Mouse (Mus musculus): Measurements from ENCODE around the gene Zbtb16. TPM values are rescaled to one million over a fixed set of nuclear protein-coding genes. Genes with fewer than 3 reads are reported as not detected.

The Zbtb16 gene
- polyA plus RNA-seq, 1 experiment: not detected

DNA sequence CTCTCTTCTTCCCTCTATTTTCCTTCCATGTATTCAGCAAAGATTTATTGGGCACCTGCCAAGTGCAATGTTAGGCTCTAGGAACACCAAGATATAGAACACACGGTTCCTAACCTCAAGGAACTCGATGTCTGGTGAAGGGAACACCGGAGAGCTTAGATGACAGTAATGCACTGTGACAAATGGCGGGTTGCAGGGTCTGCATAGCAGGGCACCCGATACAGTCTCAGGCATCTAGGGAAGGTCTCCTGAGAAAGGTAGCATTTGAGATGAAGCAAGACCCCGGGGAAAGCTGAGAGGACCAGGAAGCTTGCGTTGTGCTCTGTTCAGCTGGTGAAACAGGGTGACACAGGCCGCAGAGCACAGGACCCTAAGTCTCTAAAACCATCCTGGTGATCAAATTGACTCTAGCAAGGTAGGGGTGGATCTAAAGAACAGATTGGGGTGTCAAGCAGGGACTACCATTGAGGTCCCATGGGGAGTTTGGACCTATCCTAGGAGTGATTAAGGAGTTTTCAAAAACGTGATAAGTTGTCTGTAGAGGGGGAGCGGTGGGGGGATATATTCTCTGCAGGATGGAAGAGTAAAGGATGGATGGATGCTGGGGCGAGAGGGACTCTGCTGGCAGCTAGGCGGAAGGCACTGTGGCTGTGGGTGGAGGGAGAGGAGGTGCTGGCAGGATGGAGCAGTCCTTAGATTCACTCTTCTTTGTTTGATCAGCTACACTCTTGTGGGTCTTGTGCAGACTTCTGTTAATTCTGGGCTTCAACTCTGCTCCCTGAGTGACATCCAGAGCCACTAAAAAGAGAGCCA lies 187.5 kb downstream of the Zbtb16 start:
- H3K4me1 ChIP-seq (ENCODE audit: control insufficient read depth, insufficient read depth, low read length): no peaks in the 10 kb centered on the region
- H3K27ac ChIP-seq (ENCODE audit: insufficient read depth, low read length): no peak overlapping the region
- no peak overlapping the region for H3K4me3 ChIP-seq (ENCODE audit: insufficient read depth, low read length)
- no peak for TF ChIP-seq CTCF (IDR thresholded peaks at IDR 0.05; ENCODE audit: borderline replicate concordance, insufficient read depth, low read length)
- TF ChIP-seq POLR2A (IDR thresholded peaks at IDR 0.05; ENCODE audit: low read depth, low read length): no peak

GRCm38 (mm10) chr9:48647648-48648284 lies 188.3 kb downstream of the Zbtb16 start:
- no peak overlapping the region for H3K27ac ChIP-seq (ENCODE audit: insufficient read depth, low read length)
- no peak overlapping the region for H3K4me3 ChIP-seq (ENCODE audit: insufficient read depth, low read length)
- TF ChIP-seq CTCF (IDR thresholded peaks at IDR 0.05; ENCODE audit: borderline replicate concordance, insufficient read depth, low read length): no peak
- TF ChIP-seq POLR2A (IDR thresholded peaks at IDR 0.05; ENCODE audit: low read depth, low read length): no peak
- H3K4me1 ChIP-seq (ENCODE audit: control insufficient read depth, insufficient read depth, low read length): no peaks in the 10 kb centered on the region

GRCm38 (mm10) chr9:48646781-48647647 lies 189.0 kb downstream of the Zbtb16 start:
- Histone ChIP-seq H3K27ac (ENCODE audit: insufficient read depth, low read length) (no peak overlapping the region), H3K4me1 (ENCODE audit: control insufficient read depth, insufficient read depth, low read length) (no peaks in the 10 kb centered on the region), H3K4me3 (ENCODE audit: insufficient read depth, low read length) (no peak overlapping the region)
- TF ChIP-seq POLR2A (IDR thresholded peaks at IDR 0.05; ENCODE audit: low read depth, low read length) (no peak), CTCF (IDR thresholded peaks at IDR 0.05; ENCODE audit: borderline replicate concordance, insufficient read depth, low read length) (no peak)

GRCm38 (mm10) chr9:48646251-48646650 lies 189.8 kb downstream of the Zbtb16 start:
- H3K4me3 ChIP-seq (ENCODE audit: insufficient read depth, low read length): no peak overlapping the region
- no peaks in the 10 kb centered on the region for H3K4me1 ChIP-seq (ENCODE audit: control insufficient read depth, insufficient read depth, low read length)
- no peak overlapping the region for H3K27ac ChIP-seq (ENCODE audit: insufficient read depth, low read length)
- TF ChIP-seq CTCF (IDR thresholded peaks at IDR 0.05; ENCODE audit: borderline replicate concordance, insufficient read depth, low read length) (peak; percentile 88), POLR2A (IDR thresholded peaks at IDR 0.05; ENCODE audit: low read depth, low read length) (no peak)

GRCm38 (mm10) chr9:48645648-48646126 lies 190.3 kb downstream of the Zbtb16 start:
- no peak overlapping the region for H3K4me3 ChIP-seq (ENCODE audit: insufficient read depth, low read length)
- no peaks in the 10 kb centered on the region for H3K4me1 ChIP-seq (ENCODE audit: control insufficient read depth, insufficient read depth, low read length)
- no peak overlapping the region for H3K27ac ChIP-seq (ENCODE audit: insufficient read depth, low read length)
- no peak for TF ChIP-seq CTCF (IDR thresholded peaks at IDR 0.05; ENCODE audit: borderline replicate concordance, insufficient read depth, low read length)
- TF ChIP-seq POLR2A (IDR thresholded peaks at IDR 0.05; ENCODE audit: low read depth, low read length): no peak

DNA sequence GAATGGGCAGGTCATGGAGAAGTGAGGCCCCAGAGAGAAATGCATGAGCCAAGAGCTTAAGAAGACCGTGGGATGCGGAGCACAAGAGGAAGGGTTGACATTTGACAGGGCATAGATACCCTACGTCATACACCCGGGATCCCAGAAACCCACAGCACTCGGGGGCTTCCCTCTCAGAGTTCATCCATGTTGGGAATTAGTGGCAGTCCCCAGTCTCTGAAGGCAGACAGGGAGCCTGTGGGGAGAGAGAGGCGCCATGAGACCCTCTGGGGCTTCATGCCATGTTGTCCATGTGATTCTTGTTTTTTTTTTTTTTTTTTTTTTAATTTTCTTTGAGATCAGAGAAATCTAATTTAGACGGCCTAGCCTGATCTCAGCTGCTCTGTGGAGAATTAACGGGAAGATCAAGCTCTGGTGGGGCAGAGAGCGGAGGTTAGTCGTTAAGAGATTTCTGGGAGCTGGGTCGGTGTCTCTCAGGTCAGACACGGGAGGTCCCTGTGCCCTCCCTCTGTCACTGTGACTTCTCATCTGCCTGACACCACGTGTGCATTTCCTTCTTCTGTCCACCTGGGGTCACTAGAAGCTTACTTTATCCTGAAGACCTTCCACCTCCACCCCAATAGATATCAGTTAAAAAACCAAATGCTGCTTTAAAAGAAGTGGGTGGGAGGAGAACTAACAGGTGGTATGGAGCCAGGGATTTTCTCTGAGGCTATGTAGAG lies 190.9 kb downstream of the Zbtb16 start:
- no peak overlapping the region for H3K27ac ChIP-seq (ENCODE audit: insufficient read depth, low read length)
- H3K4me1 ChIP-seq (ENCODE audit: control insufficient read depth, insufficient read depth, low read length): no peaks in the 10 kb centered on the region
- no peak for TF ChIP-seq POLR2A (IDR thresholded peaks at IDR 0.05; ENCODE audit: low read depth, low read length)
- 0 out of 2 replicates have a peak, but pooled peaks have one; percentile 31 for TF ChIP-seq CTCF (IDR thresholded peaks at IDR 0.05; ENCODE audit: borderline replicate concordance, insufficient read depth, low read length)
- no peak overlapping the region for H3K4me3 ChIP-seq (ENCODE audit: insufficient read depth, low read length)

DNA sequence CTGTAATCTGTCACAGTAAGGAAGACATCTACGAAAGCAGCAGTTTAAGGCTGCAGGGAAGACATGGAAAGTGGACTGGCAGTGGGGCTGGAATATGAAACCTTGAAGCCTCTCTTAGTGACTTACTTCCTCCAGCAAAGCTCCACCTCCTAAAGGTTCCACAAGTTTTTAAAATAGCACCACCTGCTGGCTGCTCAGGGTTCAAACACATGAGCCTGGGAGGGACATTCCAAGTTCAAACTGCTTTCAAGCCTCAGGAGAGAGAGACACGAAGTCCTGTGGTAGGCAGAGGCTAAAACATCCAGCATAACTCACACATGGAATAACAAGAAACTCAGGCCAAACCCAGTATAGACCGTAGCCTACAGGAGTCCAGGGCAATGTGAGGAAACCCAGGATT lies 191.6 kb downstream of the Zbtb16 start:
- TF ChIP-seq CTCF (IDR thresholded peaks at IDR 0.05; ENCODE audit: borderline replicate concordance, insufficient read depth, low read length) (no peak), POLR2A (IDR thresholded peaks at IDR 0.05; ENCODE audit: low read depth, low read length) (no peak)
- no peak overlapping the region for H3K27ac ChIP-seq (ENCODE audit: insufficient read depth, low read length)
- H3K4me3 ChIP-seq (ENCODE audit: insufficient read depth, low read length): no peak overlapping the region
- no peaks in the 10 kb centered on the region for H3K4me1 ChIP-seq (ENCODE audit: control insufficient read depth, insufficient read depth, low read length)

GRCm38 (mm10) chr9:48641636-48642035 lies 194.4 kb downstream of the Zbtb16 start:
- Histone ChIP-seq H3K4me3 (ENCODE audit: insufficient read depth, low read length) (no peak overlapping the region), H3K27ac (ENCODE audit: insufficient read depth, low read length) (no peak overlapping the region), H3K4me1 (ENCODE audit: control insufficient read depth, insufficient read depth, low read length) (no peaks in the 10 kb centered on the region)
- TF ChIP-seq CTCF (IDR thresholded peaks at IDR 0.05; ENCODE audit: borderline replicate concordance, insufficient read depth, low read length) (no peak), POLR2A (IDR thresholded peaks at IDR 0.05; ENCODE audit: low read depth, low read length) (no peak)

GRCm38 (mm10) chr9:48640881-48641280 lies 195.1 kb downstream of the Zbtb16 start:
- H3K4me3 ChIP-seq (ENCODE audit: insufficient read depth, low read length): no peak overlapping the region
- H3K27ac ChIP-seq (ENCODE audit: insufficient read depth, low read length): no peak overlapping the region
- no peak for TF ChIP-seq CTCF (IDR thresholded peaks at IDR 0.05; ENCODE audit: borderline replicate concordance, insufficient read depth, low read length)
- no peak for TF ChIP-seq POLR2A (IDR thresholded peaks at IDR 0.05; ENCODE audit: low read depth, low read length)
- H3K4me1 ChIP-seq (ENCODE audit: control insufficient read depth, insufficient read depth, low read length): no peaks in the 10 kb centered on the region
